Mouse (Mus musculus) adipocyte (in vitro differentiated cells): ENCODE measurements around the gene Carmil2.
A peak's percentile ranks its signal among the peaks of the same experiment; 100 is the strongest.

Experiments
- DNase-seq: peaks from one replicate; pipeline ENCODE4 v3.0.0-alpha.2; 2016; ENCODE audit warnings: low spot score

Gene Carmil2

GRCm38 (mm10) chr8:105722861-105723260 lies 36.8 kb downstream of the Carmil2 start:
- DNase-seq = no peak

- no peak for DNase-seq
These were observed 39.7 kb downstream of the Carmil2 start for GRCm38 (mm10) chr8:105725726-105726125.

- DNase-seq = no peak
These were observed 41.5 kb downstream of the Carmil2 start for GRCm38 (mm10) chr8:105727397-105728124.

GRCm38 (mm10) chr8:105732186-105732585 lies 46.1 kb downstream of the Carmil2 start:
- DNase-seq = no peak

GRCm38 (mm10) chr8:105739216-105739615 lies 53.1 kb downstream of the Carmil2 start:
- DNase-seq = no peak

GRCm38 (mm10) chr8:105743301-105743700 lies 57.2 kb downstream of the Carmil2 start:
- peak; percentile 27 for DNase-seq
